In genomic region chr14:119832012-119832325, GRCm38 (mm10) we compare ENCODE assay signal across 11 mouse cellular contexts.
A peak's percentile ranks its signal among the peaks of the same experiment; 100 is the strongest.
DNase-seq lines count a peak whose midpoint lies in the region; ATAC-seq lines count a peak whose summit lies in the region.
"Had no signal": no experiment of that assay in that cellular context is flagged by ENCODE, and none has a peak within 500 bp of the region (broad histone marks: within the 10 kb centered on the region; RNA-seq: fewer than 3 reads in every experiment).

No protein-coding gene starts in this region.

- no peaks in the 10 kb centered on the region for H3K27me3 ChIP-seq in heart, embryonic 11.5 days (ENCODE audit: control insufficient read depth, insufficient read depth, low read length)
- H3K27me3 ChIP-seq in kidney, embryonic 16.5 days (ENCODE audit: insufficient read depth, low read length), result no peaks in the 10 kb centered on the region
- H3K27me3 ChIP-seq in forebrain, embryonic 16.5 days (replicated peaks; ENCODE audit: control insufficient read depth, insufficient read depth, low read length), result no peaks in the 10 kb centered on the region
- H3K27me3 ChIP-seq in midbrain, embryonic 15.5 days (replicated peaks), result no peaks in the 10 kb centered on the region

- H3K9ac ChIP-seq in heart, embryonic 11.5 days (ENCODE audit: low read depth, low read length), result no peak overlapping the region
- H3K9ac ChIP-seq in kidney, embryonic 16.5 days (replicated peaks; ENCODE audit: low read length), result no peak overlapping the region
- no peak overlapping the region for H3K9ac ChIP-seq in forebrain, embryonic 16.5 days (replicated peaks; ENCODE audit: low read depth, low read length)
- no peak overlapping the region for H3K9ac ChIP-seq in midbrain, embryonic 15.5 days
- H3K9ac ChIP-seq: lung, embryonic 14.5 days had no signal

- ATAC-seq in heart, embryonic 11.5 days (replicated peaks; ENCODE audit: insufficient number of reproducible peaks, low FRiP score, low TSS enrichment), result no peak
- ATAC-seq in kidney, embryonic 16.5 days (ENCODE audit: low FRiP score, low TSS enrichment), result no peak
- no peak; the same call in 1 of the 2 replicates for ATAC-seq in forebrain, embryonic 16.5 days
- ATAC-seq in midbrain, embryonic 15.5 days (replicated peaks), result no peak
- ATAC-seq: inflammation-experienced regulatory T-cells, adult 6 months had no signal

- 72% methylated on average over 7 of the region's 7 CpGs for WGBS in heart, embryonic 11.5 days (ENCODE audit: insufficient replicate concordance)
- WGBS in kidney, embryonic 16.5 days, result 65% methylated on average over 7 of the region's 7 CpGs
- 62% methylated on average over 7 of the region's 7 CpGs for whole genome bisulfite sequencing in forebrain, embryonic 16.5 days
- 38% methylated on average over 7 of the region's 7 CpGs for WGBS in midbrain, embryonic 15.5 days

- H3K27ac ChIP-seq in heart, embryonic 11.5 days (ENCODE audit: low read depth, low read length), result no peak overlapping the region
- no peak overlapping the region for H3K27ac ChIP-seq in kidney, embryonic 16.5 days (ENCODE audit: low read length)
- no peak overlapping the region for H3K27ac ChIP-seq in forebrain, embryonic 16.5 days (ENCODE audit: low read length)
- H3K27ac ChIP-seq in midbrain, embryonic 15.5 days, result peak overlapping the region; percentile 40

- no peaks in the 10 kb centered on the region for H3K36me3 ChIP-seq in heart, embryonic 11.5 days (ENCODE audit: control insufficient read depth, insufficient read depth, low read length)
- no peaks in the 10 kb centered on the region for H3K36me3 ChIP-seq in kidney, embryonic 16.5 days (ENCODE audit: insufficient read depth, low read length)
- no peaks in the 10 kb centered on the region for H3K36me3 ChIP-seq in forebrain, embryonic 16.5 days (ENCODE audit: control insufficient read depth, insufficient read depth)
- H3K36me3 ChIP-seq in midbrain, embryonic 15.5 days (replicated peaks), result no peaks in the 10 kb centered on the region

- no peak for DNase-seq in heart, postnatal 36 days
- no peak for DNase-seq in kidney, postnatal 14 days
- DNase-seq in adipocyte (ENCODE audit: low spot score), result no peak
- DNase-seq in B cell, adult 2 months, result no peak
- DNase-seq: left cerebral cortex, postnatal 4 days had no signal

- H3K4me2 ChIP-seq in heart, embryonic 11.5 days, result peak overlapping the region; percentile 56
- H3K4me2 ChIP-seq in kidney, embryonic 16.5 days (replicated peaks; ENCODE audit: low read depth, low read length), result peak overlapping the region; percentile 23; the same call in 1 of the 2 replicates
- peak overlapping the region; percentile 40 for H3K4me2 ChIP-seq in forebrain, embryonic 16.5 days (ENCODE audit: low read length)
- H3K4me2 ChIP-seq in midbrain, embryonic 15.5 days, result peak overlapping the region; percentile 30

- no peaks in the 10 kb centered on the region for H3K9me3 ChIP-seq in heart, embryonic 11.5 days (replicated peaks; ENCODE audit: control insufficient read depth, low read length)
- H3K9me3 ChIP-seq in kidney, embryonic 16.5 days (ENCODE audit: low read length), result no peaks in the 10 kb centered on the region
- no peaks in the 10 kb centered on the region for H3K9me3 ChIP-seq in forebrain, embryonic 16.5 days (ENCODE audit: control insufficient read depth, low read length)
- H3K9me3 ChIP-seq in midbrain, embryonic 15.5 days, result no peaks in the 10 kb centered on the region

- intact Hi-C loops in heart, postnatal 36 days (cut with DNase I), result no loop called here

- no peaks in the 10 kb centered on the region for H3K4me1 ChIP-seq in heart, embryonic 11.5 days (ENCODE audit: control insufficient read depth, insufficient read depth, low read length)
- H3K4me1 ChIP-seq in kidney, embryonic 16.5 days (ENCODE audit: insufficient read depth, low read length), result peaks cover 11% of the 10 kb centered on the region
- peaks cover 8% of the 10 kb centered on the region for H3K4me1 ChIP-seq in forebrain, embryonic 16.5 days (replicated peaks; ENCODE audit: control insufficient read depth, insufficient read depth, low read length)
- H3K4me1 ChIP-seq in midbrain, embryonic 15.5 days, result peaks cover 31% of the 10 kb centered on the region

- no peak overlapping the region for H3K4me3 ChIP-seq in heart, embryonic 11.5 days (ENCODE audit: low read depth, low read length)
- H3K4me3 ChIP-seq in kidney, embryonic 16.5 days (ENCODE audit: low read length), result no peak overlapping the region
- peak overlapping the region; percentile 21; the same call in 1 of the 2 replicates for H3K4me3 ChIP-seq in forebrain, embryonic 16.5 days (replicated peaks; ENCODE audit: low read length)
- H3K4me3 ChIP-seq in midbrain, embryonic 15.5 days, result no peak overlapping the region
